Mouse (Mus musculus) gastrocnemius, adult 8-10 months (tissue): ENCODE results near the gene Samm50. TPM values are rescaled to one million over a fixed set of nuclear protein-coding genes. Genes with fewer than 3 reads are reported as not detected.
A peak's percentile ranks its signal among the peaks of the same experiment; 100 is the strongest.

Experiments used
- DNase-seq, 2 experiments: peaks; one replicate each; pipeline ENCODE4 v3.0.0; 2022; ENCODE audit warnings: low spot score in 2 of 2
- total RNA-seq, 4 experiments: library from RNA; stranded (reverse); gene quantifications; 2 replicates each; pipeline ENCODE4 v1.2.4; 2022

Gene Samm50
- total RNA-seq, 4 experiments from 2014 or later: 182 to 205 (median 188) TPM

DNA sequence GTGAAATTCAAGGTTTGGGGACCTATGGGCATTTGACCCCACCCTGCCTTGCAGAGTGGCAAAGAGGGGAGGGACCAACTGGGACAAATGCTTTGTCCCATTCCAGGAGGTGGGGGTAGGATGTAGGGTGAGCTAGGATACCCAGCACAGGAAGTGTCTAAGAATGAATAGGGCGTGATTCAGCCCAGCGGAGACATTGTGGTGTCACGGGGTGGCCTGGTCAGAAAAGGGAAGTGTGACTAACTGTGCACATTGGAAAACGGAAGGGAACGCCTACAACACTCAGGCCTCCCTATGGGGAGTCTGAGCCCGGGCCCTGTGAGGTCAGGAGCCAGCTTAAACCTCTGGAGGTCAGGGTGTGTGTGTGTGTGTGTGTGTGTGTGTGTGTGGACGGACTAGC is 43.6 kb downstream of the Samm50 start:
- DNase-seq: peak in 1 of 2 experiments; percentile 27

DNA sequence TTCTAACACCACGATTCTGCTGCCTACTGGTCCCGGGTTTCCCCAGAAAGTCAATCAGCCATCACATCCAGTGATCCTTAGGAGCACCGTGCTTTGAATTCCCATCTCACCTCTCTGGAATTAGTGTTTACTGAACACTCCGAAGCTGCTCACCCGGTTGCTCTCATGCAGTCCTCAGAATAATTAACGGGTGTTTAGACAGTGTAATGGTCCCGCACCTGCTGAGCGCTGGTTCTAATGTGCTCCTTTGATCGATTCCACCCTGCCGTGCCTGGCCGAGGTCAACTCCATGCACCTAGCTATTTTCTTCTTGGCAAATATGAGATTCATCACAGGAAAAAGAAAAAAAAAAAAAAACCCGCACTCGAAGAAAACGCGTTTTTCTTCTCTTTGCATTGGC is 46.5 kb downstream of the Samm50 start:
- DNase-seq: no peak

GRCm38 (mm10) chr15:84238991-84239401 is 47.0 kb downstream of the Samm50 start:
- DNase-seq: no peak

DNA sequence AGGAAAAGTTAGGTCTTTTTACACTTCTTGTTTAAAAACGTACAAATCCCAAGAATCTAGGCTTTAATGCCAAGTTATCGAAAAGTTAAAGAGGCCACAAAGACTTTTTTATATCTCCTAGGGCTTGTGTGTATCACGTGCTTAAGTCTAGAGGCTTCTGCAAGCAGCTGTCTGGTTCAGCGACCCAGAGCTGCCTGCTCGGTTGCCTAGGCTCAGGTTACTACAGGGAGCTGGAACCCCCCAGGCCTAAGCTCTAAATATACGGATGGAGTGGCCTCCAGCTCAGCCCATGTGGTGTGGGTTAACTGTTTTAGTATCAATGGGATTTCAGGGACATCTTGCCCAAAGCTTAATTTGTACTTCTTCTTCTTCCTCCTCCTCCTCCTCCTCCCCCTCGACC is 49.5 kb downstream of the Samm50 start:
- DNase-seq: peak in 1 of 2 experiments; percentile 48

DNA sequence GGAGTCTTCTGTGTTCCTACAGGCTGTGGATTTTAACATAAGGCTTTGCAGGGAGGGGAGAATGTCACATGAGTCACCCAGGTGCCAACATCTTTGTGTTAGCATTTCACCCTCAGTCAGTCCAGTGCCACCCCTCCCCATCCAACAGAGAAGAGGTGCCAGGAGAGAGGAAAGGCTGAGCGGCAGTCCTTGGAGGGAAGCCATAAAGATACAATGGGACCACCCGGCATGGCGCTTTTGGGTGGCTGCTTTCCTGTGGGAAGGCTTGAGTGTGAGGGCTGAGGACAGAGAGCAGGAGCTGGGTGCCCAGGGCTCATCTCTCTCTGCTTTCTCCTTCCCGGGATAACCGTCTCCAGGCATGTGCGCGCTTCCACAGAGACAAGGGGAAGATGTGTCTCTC is 53.1 kb downstream of the Samm50 start:
- DNase-seq: no peak

GRCm38 (mm10) chr15:84246195-84246594 is 54.2 kb downstream of the Samm50 start:
- no peak for DNase-seq

- DNase-seq: no peak
Observed at GRCm38 (mm10) chr15:84247309-84247708, 55.3 kb downstream of the Samm50 start.

GRCm38 (mm10) chr15:84251227-84251626 is 59.2 kb downstream of the Samm50 start:
- peak; percentile 62 to 75 for DNase-seq

DNA sequence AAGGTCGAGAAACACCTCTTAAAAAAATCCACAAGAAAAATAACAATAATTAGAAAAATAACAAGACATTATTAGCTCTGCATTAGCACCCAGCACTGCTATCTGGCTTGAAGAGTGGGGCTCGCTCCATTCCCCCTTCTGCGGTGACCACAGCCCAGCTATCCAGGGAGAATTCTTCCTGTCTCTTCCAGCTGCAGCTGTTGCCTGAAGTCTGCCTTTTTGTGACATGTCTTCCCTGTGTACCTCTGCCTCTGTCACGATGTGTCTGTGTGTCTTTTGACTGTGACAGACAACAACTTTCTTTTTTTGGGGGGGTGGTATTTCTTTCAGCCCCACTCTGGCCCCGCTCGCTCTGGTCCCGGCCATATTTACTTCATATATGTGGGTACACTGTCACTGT is 60.6 kb downstream of the Samm50 start:
- no peak for DNase-seq

- DNase-seq: peak; percentile 39 to 56
Observed at GRCm38 (mm10) chr15:84253757-84254156, 61.7 kb downstream of the Samm50 start.

DNA sequence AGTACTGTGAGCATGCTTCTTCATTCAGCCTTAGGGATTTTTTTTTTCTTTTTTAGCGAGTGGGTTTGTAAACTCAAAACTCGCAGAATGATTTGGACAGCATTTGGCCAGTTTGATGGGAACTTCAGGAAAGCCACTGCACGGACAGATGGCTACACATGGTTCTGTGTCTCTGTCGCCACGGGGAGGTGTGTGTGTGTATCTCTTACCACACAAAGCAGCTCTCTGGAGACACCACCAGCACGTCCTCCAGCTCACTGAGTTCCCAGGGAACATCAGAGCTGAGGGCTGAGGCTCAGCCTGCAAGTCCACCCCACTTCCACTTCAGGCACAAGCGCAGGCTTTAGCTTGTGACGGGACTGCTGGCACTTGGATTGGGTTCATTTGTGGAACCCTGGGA is 62.3 kb downstream of the Samm50 start:
- DNase-seq: no peak

GRCm38 (mm10) chr15:84256254-84256850 is 64.3 kb downstream of the Samm50 start:
- no peak for DNase-seq

GRCm38 (mm10) chr15:84256864-84257263 is 64.8 kb downstream of the Samm50 start:
- no peak for DNase-seq

DNA sequence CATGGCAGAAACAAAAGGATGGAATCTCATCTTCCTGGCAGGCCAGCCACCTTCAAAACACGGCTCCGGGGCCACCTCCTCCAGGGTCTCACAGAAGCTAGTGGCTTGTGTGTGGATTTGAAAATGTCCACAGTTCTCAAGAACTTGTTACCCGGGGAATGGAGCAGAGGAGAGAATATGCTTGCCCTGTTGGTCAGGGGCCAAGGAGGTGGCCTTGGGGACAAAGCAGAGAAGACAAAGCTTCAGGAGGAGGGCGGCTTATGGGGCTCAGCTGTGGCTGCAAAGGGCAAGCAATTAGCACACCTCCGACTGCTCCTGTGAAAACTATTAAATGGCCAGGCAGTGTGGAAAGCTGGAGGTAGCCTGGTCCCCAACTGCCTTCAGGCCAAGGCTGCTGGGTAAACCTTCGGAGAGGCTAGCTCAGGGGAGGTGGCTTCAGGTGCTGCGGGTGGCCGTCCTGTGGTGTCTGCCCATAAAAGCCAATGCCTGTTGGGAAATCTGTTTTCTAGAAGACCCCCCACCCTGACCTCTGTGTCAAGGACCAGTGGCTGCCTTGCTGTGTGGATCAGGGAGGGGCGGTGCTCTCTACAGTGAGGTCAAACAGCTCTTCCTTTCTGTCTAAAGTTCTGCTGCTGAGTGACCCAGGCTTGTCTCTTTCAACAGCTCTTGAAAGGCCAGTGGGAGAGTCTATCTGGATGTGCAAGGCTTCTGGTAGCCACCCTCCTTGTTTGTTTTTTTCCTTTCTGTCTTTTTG is 66.7 kb downstream of the Samm50 start:
- DNase-seq: no peak

DNA sequence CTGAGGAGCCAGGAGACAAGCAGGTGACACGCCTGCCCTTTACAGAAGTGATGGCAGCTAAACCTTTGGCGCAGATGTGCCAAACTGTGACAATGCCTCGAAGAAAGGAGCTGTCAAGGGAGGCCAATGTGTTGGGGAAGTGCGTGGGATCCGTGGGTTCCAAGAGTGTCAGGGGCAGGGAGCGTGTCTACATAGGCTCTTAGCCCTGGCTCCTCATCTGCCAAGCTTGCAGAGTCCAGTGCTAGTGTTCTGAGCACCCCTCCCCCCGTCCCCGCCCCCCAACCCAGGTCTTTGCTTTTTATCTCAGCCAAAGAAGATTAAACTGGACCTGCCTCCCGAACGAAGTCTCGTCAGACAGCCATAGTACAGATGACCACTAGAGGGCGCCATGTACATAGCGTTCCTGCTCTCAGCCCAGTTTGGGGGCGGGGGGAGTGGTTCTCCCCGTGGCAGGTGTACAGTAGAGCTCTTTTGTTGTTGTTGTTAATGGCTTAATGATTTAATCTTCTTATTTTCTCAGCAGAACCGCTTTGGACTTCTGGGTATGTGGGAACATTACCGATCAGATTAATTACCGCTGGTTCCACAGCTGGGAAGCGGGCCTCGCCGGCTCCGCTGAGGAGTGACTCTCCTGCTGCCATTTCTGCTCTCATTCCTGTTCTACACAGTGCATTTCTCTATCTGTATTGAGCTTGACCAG is 68.2 kb downstream of the Samm50 start:
- DNase-seq: peak; percentile 45 to 47

DNA sequence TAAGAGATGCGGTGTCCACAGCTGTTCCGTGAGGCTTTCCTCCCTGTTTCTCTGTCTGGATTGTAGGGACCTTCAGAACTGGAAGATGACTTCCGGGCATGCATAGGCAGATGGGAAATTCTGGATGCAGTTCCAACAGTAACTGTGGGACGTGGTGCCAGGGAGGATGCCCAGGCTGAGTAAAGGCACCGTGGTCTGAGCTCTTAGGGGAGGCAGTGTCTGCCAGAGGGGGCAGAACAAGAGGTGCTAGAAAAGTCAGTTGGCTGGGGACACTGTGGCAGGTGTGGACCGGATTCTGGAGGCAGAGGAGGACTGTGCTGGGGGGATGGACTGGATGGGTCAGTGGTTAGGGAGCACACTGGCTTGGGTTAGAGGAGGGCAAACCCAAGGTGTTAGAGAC is 70.6 kb downstream of the Samm50 start:
- no peak for DNase-seq

GRCm38 (mm10) chr15:84263573-84263972 is 71.5 kb downstream of the Samm50 start:
- no peak for DNase-seq

DNA sequence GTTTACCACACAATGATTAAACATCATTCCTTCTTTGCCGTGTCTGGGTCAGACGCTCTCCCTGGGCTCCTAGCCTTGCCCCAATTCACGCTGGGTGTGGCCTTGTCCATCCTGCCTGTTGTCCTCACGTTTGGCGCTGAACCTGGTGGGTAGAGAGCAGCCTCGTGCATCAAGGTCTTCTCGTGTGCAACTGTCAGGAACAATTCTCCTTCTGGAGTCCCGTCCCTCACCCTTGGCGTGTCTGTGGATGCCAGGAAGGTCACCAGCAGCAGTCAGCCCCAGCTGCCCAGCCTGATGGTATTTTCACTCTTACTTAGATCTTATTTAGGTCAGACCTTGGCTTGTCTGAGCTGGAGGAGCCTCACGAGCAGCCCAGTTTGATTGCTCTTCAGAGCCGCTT is 73.1 kb downstream of the Samm50 start:
- DNase-seq: no peak

DNA sequence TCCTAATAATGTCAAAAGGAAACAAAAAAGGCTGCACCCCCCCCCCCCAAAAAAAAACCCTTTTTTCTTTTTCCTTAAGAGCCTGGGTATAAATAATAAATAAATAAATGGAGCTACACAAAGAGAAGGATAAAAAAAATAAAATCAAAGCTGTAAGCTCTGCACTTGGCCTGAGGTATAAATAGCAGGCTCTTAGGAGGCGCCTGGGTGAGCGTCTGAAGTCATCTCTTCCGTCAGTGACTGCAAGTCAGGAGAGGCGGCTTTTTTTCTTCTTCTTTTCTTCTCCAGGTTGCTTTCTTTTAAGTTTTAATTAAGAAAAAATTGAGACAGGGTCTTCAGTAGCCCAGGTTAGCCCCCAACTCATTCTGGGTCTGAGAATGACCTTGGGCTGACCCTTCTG is 74.2 kb downstream of the Samm50 start:
- DNase-seq: no peak
